Mouse (Mus musculus): ENCODE data around the gene Mrps23.

Gene Mrps23

GRCm38 (mm10) chr11:88213757-88214156, 9.6 kb downstream of the Mrps23 start:
- no peak for DNase-seq

DNA sequence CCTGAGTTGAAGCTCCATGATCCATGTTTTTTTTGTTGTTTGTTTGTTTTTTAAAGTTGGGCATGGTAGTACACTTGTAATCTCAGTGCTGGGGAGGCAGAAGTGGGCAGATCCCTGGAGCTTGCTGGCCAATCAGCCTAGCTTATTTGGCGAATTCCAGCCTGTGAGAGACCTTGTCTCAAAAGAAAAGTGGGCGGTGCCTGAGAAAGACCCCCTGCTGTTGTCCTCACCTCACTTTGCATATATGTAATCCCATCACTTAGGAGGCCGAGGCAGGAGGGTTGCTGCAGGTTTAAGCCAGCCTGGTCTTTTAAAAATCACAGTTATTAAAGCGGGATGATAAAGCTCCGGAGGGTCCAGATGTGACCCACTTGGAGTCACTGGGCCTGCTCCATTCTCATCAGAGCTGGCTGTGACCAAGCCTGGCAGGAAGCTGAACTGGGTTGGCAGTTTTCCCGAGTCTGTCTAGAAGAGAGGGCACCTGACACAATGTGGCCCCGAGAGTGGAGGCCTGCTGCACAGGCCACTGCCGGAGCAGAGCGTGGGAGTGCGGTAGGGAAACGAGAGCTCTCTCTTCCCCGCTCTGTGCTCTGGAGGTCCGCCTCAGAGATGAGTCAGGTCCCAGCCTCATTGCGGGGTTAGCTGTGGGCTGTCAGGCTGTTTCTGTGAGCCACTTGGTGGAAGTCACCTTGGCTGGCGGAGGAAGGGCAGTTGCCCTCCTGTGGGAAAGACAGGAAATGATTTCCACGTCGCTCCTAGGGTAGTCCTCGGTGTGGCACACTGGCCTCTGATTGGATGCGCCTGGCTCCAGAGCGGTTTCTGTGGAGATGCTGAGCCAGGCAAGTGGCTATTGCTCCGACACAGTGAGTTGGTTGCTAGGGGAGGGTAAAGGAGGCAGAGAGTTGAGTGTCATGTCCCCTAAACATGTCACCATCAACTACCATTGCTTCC, 11.0 kb downstream of the Mrps23 start:
- DNase-seq, result no peak

GRCm38 (mm10) chr11:88216231-88216685, 12.1 kb downstream of the Mrps23 start:
- peak; percentile 86 for DNase-seq

DNA sequence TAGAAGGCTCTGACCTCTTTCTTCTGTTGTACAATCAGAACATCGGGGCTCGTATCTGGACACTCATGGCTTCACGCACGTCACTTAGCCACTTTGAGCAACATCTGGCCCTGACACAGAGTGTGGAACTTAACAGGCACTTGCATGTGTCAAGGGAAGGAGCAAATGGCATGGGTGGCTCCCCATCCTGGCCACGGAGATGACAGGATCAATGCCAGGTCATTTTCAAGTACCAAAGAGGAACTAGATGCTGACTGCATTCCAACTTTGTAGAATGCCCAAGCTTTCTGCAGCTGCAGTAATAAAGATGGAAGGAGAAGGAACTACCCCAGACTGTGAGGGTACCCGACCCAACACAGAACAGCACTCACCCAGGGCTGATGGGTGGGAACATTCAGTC, 14.0 kb downstream of the Mrps23 start:
- no peak for DNase-seq

DNA sequence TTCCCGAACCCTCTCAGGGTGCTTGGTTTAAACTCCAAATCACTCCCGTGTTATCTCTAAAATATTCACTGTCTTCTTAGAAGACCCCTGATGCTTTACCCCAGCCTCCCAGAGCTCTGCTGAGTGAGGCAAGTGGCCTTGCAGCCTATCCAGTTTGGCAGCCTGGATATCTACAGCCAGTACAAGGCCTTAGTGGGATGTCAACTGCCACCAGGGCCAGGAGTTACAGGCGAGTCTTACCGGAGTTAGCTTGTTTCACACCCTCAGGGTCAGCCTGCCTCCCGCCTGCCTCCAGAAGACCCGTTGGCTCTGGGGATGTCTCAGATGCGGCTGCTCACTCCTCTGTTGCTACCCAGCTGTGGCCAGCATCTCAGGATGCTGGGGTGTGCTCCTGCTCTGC, 14.4 kb downstream of the Mrps23 start:
- DNase-seq, result no peak

DNA sequence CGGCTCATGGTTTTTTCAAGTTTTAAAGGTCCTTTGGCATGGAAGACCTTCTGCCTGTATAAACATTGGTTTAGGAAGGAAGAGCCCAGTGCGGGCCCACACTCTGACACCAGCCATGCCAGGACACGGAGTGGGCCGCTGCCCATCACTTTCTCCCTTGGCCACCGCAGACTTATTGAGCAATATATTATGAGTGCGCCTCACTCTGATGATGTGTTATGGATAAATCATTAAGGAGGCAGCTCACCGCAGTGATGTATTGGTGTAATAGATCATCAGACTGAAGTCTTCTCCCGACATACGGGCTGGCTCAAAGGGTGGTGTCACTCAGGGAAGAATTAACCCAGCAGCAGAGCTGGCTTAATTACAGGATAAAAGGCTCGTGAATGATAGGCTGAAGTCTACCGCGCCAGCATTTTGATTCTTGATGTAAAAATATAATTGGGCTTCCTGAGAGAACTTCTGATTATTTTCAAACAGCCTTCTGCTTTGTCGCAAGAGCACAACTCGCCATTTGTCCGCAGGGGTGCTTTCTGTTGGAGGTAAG, 17.8 kb downstream of the Mrps23 start:
- DNase-seq, result no peak

- DNase-seq, result no peak
Measured at GRCm38 (mm10) chr11:88227001-88227957, 23.1 kb downstream of the Mrps23 start.

GRCm38 (mm10) chr11:88231213-88231790, 27.1 kb downstream of the Mrps23 start:
- no peak for DNase-seq

GRCm38 (mm10) chr11:88233528-88234427, 29.6 kb downstream of the Mrps23 start:
- DNase-seq, result peak; percentile 59

- no peak for DNase-seq
Measured at GRCm38 (mm10) chr11:88234789-88235188, 30.6 kb downstream of the Mrps23 start.

- DNase-seq, result peak; percentile 78
Measured at GRCm38 (mm10) chr11:88235221-88236203, 31.3 kb downstream of the Mrps23 start.

DNA sequence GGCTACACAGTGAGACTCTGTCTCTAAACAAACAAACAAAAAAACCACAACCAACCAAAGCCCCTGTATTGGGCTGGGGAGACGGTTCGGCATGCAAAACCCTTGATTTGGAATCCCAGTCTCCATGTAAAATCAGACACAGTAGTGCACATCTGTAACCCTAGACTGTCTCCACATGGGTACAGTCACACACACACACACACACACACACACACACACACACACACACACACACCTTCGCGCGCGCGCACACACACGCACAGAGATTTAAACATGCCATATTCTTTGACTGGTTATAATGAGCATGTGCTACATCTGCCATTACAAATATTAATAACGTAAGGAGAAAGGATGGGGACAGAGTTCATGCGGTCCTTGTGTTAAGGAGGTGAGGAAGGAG, 36.1 kb downstream of the Mrps23 start:
- no peak for DNase-seq

DNA sequence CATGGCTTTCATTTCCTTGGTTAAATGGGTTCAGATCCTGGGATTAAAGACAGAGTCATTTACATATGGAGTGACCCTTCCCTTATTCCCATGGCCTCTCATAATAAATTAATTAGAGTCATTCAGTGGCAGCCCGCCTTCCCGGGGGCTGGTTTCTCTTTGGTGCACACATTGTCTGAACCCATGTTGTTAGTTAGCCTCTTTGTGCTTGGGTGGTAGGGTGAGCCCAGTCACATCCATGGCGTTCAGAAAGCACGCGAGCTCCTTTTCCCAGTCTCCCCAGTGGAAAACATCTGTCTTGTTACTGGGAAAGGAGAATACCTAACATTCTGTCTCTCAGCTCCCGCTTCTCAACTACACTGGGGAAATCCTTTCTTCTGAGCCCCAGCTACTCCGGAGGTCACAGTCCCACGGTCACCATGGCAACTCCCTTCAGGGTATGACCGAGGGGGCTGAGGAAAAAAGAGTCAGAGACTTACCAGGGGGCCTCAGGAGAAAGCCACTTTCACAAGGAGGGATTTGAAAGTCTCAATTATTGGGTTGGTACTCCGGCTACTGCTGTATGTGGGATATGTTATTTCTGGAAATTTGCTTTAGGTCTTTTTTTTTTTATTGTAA, 36.7 kb downstream of the Mrps23 start:
- peak; percentile 93 for DNase-seq

DNA sequence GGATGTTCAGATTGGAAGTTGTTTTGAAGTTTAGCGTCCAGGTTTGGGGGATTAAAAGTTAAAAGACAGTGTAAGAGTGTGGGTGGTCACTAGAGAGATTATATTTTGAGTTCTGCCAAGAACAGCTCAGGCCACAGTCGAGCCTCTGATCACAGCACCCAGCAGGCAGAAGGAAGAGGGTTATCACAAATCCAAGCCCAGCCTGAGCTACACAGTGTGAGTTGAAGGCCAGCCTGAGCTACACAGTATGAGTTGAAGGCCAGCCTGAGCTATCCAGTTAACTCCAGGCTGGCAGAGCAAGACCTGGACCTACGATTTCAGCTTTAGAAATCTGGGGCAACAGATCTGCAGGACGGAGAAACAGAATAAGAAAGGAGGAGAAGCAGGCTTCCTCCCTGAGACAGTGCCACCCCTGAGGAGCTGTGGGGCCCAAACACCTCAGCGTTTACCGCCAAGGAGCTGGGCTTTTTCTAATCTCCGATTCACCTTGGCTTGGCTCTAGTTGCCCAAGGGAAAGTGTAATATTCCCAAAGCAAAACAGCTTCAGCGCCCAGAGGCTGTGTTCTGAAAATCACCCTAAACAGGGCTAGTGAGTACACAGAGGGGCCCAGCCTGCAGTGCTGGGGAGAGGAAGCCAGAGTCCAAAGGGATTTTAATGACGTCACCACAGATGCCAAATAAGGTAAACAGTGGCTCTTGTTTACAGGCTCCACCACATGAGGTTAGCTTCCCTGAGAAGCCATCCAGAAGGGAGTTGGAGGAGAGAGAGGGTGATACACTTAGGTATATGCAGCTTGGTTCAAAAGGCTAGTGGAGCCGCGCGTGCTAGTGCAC, 37.5 kb downstream of the Mrps23 start:
- peak; percentile 45 for DNase-seq

- no peak for DNase-seq
Measured at GRCm38 (mm10) chr11:88245581-88246170, 41.5 kb downstream of the Mrps23 start.

GRCm38 (mm10) chr11:88248636-88249035, 44.4 kb downstream of the Mrps23 start:
- no peak for DNase-seq

DNA sequence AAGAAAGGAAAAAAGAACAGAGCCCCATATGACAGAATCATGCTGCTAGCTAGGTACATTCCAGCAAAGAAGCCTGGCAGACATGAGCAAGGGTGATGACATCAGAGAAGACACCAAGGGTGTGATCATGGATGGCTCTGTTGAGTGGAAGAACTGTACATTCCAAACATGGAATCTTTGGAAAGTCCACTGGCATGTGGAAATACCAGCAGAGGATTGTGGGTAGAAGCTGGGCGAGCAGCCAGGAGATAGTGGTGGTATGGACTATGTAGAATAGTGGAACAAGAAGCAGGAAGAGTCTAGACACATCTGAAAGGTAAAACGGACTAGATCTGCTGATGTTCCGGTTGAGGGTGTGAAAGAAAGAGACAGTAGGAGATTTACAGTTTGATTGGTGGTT, 46.4 kb downstream of the Mrps23 start:
- no peak for DNase-seq

DNA sequence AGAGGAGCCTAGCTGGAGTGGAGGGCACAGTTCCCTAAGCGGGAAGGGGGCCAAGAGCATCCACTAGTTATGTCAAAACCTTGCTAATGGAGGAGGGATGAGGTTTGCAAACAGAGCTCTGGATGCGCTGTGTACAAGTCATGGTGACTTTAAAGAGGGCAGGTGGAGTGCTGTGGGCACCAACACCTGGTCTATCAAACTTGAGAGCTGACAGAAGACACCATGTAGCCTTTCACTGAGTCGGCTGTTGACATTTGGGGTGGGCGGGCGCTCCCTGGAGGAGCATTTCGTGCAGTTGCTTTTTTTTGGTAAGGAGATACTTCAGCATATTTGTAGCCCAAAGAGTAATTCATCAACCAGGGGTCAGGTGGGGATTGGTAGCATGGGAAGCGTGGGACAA, 47.1 kb downstream of the Mrps23 start:
- no peak for DNase-seq
